Mouse (Mus musculus): ENCODE results near the gene Crygs.

The Crygs gene

DNA sequence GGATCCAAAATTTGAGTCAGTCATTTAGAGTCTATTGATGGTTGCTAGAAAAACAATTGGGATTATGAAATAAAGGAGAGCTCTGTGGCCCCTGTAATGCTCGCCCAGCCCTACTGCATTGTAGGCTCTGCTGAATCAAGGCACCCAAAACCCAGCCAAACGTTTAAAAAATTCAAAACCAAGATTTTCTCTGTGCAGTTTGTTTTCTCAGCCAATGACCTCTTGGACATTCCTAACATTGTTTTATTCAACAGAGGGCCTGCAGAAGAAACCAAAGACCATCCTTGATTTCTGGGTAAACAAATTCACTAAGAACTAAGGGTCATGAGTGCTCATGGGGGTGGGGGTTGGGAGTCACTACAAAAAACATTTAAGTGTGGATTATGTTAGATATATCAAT, at the start of gene Crygs:
Gene Crygs, minus strand, starts transcription at position 101 of the 400 bp plus-strand sequence.
- DNase-seq (ENCODE audit: low spot score), result no peak

DNA sequence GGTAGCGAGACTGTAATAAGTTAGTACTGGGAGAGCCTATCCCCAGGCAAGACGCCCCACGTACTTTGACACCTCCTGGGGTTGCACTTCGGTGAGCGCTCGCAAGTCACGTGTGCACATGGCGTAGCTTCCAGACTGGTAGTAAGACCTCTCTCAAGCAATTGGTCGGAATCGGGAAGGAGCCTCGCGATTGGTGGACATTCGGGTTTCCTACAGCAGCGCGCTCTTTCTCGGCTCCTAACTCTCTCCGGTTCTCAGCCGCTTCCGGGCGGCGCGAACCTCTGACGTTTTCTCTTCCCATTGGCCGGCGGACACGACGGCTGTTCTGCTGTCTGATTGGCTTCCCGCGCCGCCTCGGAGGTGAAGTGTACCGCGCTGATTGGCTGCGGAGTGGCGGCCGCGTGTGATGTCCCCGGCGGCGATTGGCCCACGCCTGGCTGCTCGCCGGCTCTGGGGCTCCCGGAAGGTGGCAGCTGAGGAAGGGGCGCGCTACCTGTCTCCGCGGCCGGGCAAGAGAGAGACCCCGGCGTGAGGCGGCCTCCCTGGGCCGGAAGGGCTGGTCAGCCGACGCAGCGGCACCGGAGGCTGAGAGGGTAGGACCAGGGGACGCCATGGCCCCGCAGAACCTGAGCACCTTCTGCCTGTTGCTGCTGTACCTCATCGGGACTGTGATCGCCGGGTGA, 46.2 kb upstream of the Crygs start, which contains the start of the genes Tbccd1 and Dnajb11:
Gene Tbccd1, minus strand, starts transcription at position 239 of the 683 bp plus-strand sequence.
Gene Dnajb11, plus strand, starts transcription at position 415 of the 683 bp plus-strand sequence.
- DNase-seq (ENCODE audit: low spot score), result peak; percentile 99

DNA sequence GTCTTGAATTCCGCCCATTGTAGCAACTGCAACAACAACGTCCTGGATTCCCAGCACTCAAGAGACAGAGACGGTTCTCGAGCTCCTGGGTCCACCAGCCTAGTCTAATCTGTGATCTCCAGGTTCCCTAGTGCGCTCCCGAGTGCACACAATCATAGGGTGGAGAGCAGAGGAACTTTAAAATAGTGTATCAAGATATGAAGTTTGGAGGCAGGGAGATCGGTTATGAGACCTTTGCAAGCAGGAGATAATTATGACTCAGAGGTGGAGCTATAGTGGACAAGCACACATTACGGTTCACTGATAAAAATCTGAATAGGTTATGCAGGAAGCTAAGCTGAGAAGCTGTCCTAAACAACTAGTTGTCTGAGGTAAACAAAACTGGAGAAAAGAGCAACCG, 45.4 kb upstream of the Crygs start:
- DNase-seq (ENCODE audit: low spot score), result peak; percentile 1

DNA sequence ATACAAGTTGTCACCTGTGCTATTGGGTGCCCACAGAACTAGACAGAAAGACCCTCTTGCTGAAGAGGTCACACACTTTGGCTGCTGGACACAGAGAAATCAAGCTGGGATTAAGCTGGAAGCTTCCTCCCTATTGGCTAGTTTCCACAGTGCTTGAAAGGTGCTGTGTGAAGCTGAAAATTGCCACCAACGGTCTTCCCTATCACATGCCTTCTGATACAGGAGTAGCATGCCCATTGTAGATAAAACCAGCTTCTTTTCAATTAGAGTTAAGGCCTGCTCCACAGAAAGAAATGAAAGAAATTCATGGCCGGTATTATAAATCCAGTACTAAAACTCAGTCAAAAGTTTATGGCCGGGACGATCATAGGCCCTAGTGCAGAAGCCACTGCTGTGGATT, 41.3 kb upstream of the Crygs start:
- DNase-seq (ENCODE audit: low spot score), result no peak

DNA sequence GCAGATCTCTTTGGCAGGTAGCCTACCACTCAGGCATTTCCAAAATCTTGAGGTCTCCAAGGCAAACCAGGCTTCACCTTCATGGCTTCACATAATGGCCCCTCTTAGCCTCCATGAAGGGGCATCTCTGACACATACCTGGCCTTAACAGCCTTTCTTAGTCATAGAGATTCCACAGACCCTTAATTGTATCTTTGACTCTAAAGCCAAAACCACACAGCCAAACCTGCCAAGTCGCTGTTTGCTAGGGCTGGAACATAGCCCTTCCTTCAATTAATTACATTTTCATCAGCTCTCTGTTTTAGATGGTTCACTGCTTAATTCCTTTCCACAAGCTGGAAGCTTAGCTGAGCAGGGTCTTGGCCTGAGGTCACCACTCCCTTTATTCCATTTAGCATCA, 37.0 kb upstream of the Crygs start:
- no peak for DNase-seq (ENCODE audit: low spot score)

DNA sequence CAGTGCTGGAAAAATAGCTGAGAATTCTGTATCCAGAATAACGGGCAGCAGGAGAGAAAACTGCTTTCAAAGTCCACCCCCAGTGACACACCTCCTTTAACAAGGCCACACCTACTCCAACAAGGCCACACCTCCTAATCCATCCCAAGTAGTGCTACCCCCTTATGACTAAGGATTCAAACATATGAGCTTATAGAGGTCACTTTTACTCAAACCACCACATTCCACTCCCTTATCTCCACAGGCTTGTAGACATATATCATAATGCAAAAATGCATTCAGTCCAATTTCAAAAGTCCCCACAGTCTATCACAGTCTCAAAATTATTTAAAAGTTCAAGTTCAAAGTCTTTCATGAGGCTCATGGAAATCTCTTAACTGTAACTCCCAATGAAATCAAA, 36.3 kb upstream of the Crygs start:
- DNase-seq (ENCODE audit: low spot score), result no peak

DNA sequence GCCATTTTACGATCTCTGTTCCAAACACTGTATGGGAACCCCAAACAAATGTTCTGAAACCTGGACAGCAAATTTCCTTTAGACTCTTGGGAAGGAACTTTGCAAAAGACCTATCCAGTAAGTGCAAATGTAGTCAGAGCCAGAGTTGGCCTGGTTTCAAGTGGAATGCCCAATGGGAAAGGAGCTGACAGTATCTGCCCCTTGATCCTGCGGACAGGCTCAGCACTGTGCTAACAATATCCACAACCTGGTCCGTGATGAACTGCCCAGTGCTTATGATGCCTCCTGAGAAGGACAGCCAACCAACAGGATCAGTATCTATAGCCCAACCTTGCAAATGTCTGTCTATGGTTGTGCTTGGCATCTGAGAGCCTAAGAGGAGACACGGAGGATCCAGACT, 34.1 kb upstream of the Crygs start:
- DNase-seq (ENCODE audit: low spot score), result no peak

DNA sequence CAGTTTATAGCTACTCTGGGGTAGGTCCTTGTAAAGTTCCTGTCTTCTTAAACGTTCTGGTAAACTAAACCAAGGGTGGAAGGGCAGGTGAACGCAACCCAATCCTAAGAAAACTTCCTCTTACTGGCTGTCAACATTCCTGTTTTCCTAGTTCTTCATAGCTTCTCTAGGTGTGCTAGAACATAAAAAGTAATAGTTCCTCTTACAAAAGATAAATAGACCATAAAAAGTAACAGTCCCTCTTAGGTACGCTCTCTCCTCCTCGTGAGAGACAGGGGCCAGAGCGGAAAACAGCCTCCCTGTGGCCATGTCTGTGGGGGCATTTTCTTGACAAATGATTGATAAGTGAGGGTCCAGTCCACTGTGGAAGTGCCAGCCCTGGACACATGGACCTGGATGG, 33.5 kb upstream of the Crygs start:
- DNase-seq (ENCODE audit: low spot score), result no peak

DNA sequence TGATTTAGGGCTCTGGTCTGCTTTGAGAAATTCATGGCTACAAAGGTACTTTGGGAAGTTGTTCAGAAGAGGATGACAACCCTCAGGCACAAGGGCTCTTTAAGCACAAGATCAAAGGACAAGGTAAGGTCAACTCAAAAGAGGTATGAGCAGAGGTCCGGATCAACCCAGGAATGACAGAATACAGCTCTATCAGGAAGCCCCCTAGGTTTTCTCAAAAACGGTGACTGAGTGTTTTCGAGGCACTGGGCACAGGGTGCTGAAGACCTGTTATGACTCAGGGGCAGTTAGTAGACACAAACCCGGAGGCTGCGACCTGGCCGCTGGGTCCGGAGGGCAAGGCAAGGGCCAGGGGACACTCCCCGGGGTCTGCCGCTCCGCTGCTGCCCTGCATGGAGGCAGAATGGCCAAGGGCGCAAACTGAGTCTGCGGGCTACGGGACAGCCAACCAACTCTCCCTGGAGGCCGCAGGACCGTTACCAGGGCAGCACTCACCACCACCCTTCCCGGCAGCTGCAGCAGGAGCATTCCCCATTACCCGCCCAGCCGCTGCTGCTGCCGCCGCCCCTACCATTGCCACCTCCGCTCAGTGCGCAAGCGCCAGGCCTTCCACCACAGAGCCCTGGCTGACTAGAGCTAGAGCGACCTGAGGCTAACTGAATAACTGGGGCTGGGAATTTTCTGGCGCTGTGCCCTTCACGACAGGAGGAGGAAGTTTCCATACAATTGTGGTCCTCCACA, 32.9 kb upstream of the Crygs start:
- peak; percentile 4 for DNase-seq (ENCODE audit: low spot score)

DNA sequence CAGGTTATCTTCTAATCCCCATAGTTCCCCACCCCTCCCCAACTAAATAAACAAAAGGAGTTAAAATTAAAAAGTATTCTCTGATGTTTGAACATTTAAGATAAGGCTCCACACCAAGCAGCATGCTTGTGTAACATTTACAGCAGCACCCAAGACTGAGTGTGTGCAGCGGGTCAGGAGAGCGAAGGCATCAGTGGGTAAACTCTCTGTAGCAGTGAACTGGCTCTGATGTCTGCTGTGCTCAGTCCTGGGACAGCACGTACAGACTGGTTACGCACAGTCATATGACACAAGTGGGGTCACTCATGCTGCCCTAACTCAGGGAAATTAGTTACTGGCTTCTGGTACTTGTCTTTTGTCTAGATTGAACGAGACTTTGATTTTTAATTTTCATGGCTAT, 31.5 kb upstream of the Crygs start:
- no peak for DNase-seq (ENCODE audit: low spot score)

DNA sequence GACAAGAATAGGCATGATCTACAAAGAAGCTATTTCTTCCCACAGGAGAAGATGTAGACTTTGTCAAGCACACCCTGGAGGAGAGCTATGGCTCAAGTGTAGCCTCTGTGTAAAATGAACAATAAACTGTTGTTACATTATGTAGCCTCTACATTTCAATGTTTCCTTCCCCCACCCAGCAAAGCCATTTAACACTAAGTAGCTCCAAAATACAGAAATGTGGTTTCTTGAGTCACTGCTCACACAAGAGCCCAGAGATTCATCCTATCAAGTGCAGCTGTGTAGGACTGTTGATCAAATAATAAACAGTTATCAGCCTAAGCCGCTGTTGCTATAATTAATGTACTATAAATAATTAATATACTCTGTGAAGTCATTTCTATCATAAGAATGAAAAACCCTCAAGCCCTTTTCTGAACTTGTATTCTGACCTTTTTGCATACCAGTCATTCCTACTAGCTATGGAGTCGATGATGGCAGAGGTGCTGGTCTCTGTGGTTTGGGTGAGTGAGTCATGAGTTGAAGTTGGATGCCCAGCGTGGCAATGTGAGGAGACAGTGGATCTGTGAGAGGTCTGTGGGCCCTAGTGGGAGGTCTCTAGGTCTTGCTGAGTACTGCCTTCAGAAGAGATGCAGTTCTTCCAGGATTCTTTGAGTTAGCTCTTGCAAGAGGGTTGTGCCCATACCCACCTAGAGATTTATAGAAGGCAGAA, 27.9 kb upstream of the Crygs start:
- no peak for DNase-seq (ENCODE audit: low spot score)

DNA sequence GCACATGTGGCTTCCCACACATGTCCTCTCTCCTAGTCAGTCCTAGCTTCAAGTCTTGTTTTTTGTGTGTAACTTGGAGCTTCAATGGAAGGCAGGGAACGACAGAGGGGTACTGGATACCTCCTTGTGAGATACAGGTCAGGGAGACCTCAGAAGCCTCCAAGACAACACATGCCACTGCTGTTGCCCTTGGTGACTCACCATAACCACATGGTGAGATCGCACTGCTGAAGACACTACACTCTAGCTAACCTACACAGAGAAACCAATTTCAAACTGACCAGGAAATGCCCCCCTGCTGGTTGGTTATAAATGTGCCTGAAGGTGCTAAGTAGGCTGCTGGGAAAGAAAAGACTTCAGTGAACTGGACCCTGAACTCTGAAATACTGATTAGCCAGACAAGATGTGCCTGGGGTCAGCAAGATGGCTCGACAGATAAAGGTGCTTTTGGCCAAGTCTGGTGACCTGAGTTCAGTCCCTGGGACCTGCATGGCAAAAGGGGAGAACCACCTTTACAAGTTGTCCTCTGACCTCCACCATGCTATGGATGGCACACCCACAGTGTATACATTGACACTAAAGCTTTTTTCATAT, 21.7 kb upstream of the Crygs start:
- DNase-seq (ENCODE audit: low spot score), result no peak

DNA sequence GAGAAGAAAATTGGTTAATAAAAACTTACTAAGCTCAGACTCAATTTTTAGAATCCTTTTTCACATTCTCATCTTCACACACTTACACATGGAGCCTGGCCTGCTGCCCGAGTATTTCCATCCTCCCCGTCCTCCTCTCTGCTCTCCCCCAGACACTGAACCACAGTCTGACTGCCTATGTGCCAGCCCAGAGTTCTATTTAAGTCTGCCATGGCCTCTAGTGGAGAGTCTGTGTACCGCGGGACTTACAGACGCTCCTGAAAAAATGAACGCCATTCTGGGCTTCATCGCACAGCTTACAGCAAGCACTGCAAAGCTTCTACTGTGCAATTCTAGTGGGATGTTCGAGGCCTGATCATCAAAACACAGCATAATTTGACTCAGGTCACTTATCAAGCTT, 9.4 kb upstream of the Crygs start:
- DNase-seq (ENCODE audit: low spot score), result no peak

DNA sequence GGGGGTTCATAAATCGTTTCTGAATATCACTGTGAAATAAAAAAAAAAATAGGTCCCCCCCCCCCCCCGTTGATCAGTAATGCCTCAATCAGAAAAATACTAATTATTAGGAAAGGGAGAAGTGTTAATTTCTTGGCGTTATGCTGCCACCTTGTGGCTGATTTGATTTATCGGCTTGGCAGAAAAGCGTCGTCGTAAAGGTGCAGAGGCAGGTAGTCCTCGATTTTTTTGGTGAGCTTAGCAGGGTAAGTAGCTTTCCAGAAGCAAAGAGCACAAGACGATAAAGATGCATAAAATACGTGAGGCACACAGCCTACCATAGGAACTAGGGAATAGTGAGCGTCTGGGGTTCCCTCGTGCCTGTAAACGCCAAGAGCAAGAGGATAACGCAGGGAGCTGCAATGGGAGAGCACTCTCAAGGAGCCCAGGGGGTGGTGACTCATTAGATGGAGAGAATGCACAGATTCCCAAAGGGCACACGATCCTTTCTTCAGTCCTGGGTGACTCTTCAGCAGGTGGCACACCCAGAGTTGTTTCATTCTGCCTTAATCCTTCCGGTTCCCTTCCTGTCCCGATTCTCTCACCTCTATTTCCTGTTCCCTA, 3.8 kb downstream of the Crygs start:
- peak; percentile 32 for DNase-seq (ENCODE audit: low spot score)

DNA sequence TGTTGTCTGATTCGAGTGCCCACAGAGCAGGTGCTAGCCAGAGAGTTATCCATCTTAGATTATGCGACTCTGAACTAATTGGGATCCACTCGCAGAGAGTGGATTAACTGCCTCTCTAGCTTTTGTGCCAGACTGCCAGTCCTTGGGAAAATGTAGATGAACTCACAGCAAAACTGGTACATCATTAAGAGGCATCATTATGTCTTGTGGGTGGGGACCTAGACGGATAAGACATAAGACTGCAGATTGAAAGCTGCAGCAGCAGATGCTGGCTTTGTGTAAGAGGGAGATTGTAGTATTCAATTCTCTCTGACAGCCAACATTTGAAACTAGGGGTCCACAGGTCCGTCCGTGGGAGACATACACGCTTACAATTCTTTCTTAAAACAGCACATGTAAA, 8.6 kb downstream of the Crygs start:
- no peak for DNase-seq (ENCODE audit: low spot score)

DNA sequence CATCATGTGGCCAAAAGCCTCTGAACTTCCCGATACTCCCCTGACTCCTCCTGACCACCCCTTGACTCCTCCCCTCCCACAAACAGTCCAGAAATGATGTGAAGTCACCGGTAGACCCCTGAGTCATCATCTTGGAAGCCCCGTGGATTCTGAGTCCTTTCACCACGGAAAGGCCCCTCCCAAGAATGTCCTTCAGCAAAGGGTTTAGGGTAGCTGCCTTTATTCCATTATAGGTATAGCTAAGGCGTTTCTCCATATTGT, 10.6 kb downstream of the Crygs start:
- DNase-seq (ENCODE audit: low spot score), result no peak

DNA sequence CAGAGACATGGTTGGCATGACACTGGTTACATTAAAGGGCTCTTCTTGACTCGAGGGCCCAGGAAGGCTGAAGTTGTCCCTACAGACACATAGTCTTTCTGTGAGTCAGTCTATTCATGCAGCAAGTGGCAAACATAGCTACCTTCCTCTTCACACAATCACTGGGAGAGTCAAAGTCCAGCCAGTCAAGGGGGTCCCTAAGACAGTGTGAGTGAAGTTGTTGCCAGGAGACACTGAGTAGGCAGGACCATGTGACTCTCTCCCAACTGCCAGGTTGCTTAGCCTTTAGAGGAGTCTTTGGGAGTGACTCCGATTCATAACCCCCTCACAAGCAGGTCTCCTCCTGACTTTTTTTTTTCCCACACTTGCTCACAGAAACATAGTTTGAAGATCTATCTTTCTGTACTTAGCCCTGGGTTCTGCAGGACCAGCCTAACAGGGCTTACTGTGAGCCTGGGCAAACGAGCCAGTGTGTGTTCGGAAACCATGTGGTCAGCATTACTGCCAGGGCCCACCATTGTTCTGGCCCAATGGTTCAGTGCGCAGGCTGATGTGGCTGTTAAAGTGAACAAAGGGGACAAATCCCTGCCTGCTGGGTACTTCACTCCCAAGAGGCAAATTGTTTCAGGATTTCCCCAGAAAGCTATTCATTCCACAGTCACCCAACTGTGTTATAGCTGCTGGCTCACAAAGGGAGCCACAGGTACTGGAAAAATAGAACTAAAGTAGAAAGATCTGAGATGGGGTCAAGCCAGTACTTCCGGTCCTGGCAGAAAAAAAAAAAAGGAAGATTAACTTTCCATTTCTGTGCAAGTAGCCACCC, 11.1 kb downstream of the Crygs start:
- no peak for DNase-seq (ENCODE audit: low spot score)

DNA sequence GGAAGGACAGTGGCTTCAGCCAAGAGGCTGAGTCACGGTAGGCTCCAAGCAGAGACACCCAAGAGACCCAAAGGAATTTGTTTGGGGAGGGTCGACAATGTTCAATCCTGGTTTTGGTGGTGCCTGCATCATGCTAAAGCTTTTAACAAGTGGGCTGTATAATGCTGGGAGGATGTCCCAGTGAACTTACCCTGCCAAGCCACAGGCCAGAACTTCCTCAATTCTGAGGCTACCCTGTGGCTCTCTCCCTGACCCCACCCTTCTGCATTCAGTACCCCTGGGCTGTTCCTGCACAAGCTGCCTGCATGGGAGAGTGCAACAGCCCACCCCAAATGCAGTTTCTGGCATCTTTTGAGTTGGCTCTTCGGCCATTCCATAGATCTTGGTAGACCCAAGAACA, 12.9 kb downstream of the Crygs start:
- DNase-seq (ENCODE audit: low spot score), result no peak

DNA sequence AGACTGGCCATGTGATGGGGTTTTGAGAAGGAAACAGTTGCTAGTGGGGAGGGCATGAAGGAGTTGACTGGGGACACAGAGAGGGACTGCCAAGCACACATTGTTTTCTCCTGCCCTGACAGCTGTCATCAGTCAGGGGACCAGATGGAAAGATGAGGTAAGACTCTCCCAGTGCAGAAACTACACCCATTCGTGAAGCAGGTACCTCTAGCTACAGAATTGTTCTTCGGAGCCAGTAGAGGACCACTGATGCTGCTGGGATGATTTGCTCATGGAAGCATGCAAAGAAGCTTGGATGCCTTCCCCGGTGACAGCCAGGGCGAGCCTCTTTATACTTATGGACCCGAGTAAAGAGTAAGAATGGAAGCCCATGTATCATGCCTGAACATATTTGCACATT, 13.9 kb downstream of the Crygs start:
- no peak for DNase-seq (ENCODE audit: low spot score)

DNA sequence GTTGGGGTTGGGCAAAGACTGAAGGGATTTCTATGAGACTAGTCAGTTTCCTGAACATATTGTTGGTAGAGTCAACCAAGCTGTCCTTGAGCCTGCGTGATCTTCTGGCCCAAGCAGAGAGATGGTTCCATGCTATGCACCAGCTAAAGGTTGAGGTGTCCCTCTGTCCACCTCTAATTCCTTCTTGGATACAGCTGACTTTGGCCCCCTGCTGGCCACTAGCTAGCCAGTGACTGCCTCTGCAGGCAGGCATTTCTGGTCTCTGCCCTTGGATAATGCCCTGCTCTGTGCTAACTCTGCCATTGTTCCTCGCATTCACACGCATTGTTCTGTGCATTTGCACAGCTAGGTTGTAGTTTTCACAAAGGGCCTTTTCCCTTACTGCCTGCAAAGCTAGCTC, 15.9 kb downstream of the Crygs start:
- DNase-seq (ENCODE audit: low spot score), result no peak

DNA sequence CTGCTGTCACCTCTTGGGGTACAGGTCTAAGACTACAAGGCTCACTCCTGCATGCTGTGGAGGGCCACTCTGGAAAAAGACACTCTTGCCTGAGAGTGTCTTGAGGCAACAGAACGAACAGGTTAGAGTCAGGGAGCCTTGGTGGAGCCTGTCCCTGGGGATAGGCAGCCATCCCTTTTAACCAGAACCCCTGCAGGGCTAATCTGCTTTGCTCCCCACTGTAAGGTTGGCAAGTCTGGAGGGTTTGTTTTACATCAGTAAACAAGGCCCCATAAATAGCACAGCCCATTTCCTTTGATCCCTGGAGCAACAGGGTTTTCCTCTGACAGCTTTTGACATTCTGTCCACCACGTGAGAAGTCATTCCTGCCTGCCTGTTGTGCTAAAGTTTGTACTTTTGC, 20.1 kb downstream of the Crygs start:
- no peak for DNase-seq (ENCODE audit: low spot score)

DNA sequence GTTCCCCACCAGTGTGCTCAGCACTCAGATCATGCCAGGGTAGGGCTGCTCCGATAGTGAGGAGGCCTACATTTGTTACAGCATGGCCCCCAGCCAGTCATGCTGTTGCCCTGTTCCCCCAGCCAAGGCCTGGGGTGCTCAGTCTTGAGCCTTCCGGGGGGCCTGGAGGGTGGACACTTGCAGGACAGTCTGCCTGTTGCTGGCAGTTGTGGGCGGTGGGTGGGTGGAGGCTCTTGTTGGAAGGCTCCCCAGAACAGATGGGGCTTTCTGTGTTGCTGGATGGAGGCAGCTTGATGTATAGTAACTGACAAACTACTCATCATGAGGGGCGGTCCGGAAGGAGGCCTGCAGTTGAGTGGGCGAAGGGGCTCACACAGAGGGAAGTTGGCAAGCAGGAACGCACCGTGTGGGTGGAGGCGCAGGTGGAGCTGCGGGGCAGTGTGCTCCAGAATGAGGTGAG, 21.4 kb downstream of the Crygs start:
- DNase-seq (ENCODE audit: low spot score), result no peak

All from T-cell, adult 2 months (primary cell).